Mouse (Mus musculus) megakaryocyte, embryonic 14.5 days (primary cell): Measurements from ENCODE around the gene Hba-a1. TPM values are rescaled to one million over a fixed set of nuclear protein-coding genes. Genes with fewer than 3 reads are reported as not detected.

ENCODE experiments used
- H3K27me3 ChIP-seq: replicated peaks from 2 replicates; pipeline ENCODE3; 2012; ENCODE audit warnings: inconsistent platforms
- H3K36me3 ChIP-seq: replicated peaks from 2 replicates; pipeline ENCODE3; 2012; ENCODE audit warnings: low read length, inconsistent platforms, mixed read lengths
- H3K4me1 ChIP-seq: 2 replicates; pipeline ENCODE4 v1.6.1; 2012; ENCODE audit warnings: inconsistent platforms
- H3K4me3 ChIP-seq: replicated peaks from 2 replicates; pipeline ENCODE3; 2012; ENCODE audit warnings: moderate library complexity, mild to moderate bottlenecking, inconsistent platforms
- H3K9me3 ChIP-seq: 2 replicates; pipeline ENCODE4 v1.6.1; 2012; ENCODE audit warnings: inconsistent platforms
- FLI1 ChIP-seq: IDR thresholded peaks from 2 replicates; pipeline ENCODE4 v1.6.1; 2012; ENCODE audit warnings: low read length, inconsistent platforms, mixed read lengths
- GATA1 ChIP-seq: IDR thresholded peaks from 3 replicates; pipeline ENCODE4 v1.6.1; 2012; ENCODE audit warnings: mixed read lengths, low read length, inconsistent platforms, borderline replicate concordance
- polyA plus RNA-seq: library from polyadenylated mRNA; stranded (reverse); fragments of >175 nt; gene quantifications from 2 replicates; pipeline ENCODE4 v1.2.3, GENCODE M21; 2012; ENCODE audit warnings: low replicate concordance; ENCODE audit not compliant: insufficient read depth

Gene Hba-a1
- polyA plus RNA-seq, 1 experiment, result 5,345 TPM

- Histone ChIP-seq H3K4me3 (no peak overlapping the region), H3K36me3 (peaks cover 90% of the 10 kb centered on the region), H3K27me3 (peaks cover 45% of the 10 kb centered on the region), H3K9me3 (no peaks in the 10 kb centered on the region), H3K4me1 (peaks cover 57% of the 10 kb centered on the region)
- TF ChIP-seq FLI1 (no peak), GATA1 (no peak)
Measured at GRCm38 (mm10) chr11:32256566-32256965, 26.7 kb upstream of the Hba-a1 start.

GRCm38 (mm10) chr11:32262674-32263415, 20.5 kb upstream of the Hba-a1 start:
- TF ChIP-seq GATA1 (no peak), FLI1 (no peak)
- Histone ChIP-seq H3K9me3 (no peaks in the 10 kb centered on the region), H3K27me3 (peaks cover 45% of the 10 kb centered on the region), H3K36me3 (peaks cover 59% of the 10 kb centered on the region), H3K4me1 (peaks cover 58% of the 10 kb centered on the region), H3K4me3 (peak overlapping the region; percentile 57)

- TF ChIP-seq GATA1, result peak; percentile 81; the same call in 1 of the 3 replicates
- no peak for TF ChIP-seq FLI1
- Histone ChIP-seq H3K36me3 (peaks cover 41% of the 10 kb centered on the region), H3K9me3 (no peaks in the 10 kb centered on the region), H3K4me1 (peaks cover 71% of the 10 kb centered on the region), H3K27me3 (peaks cover 45% of the 10 kb centered on the region), H3K4me3 (peak overlapping the region; percentile 62)
Measured at GRCm38 (mm10) chr11:32265117-32265738, 18.1 kb upstream of the Hba-a1 start.

GRCm38 (mm10) chr11:32266194-32266593, 17.1 kb upstream of the Hba-a1 start:
- peak overlapping the region; percentile 52 for H3K4me3 ChIP-seq
- H3K9me3 ChIP-seq, result 0 out of 2 replicates have a peak, but pooled peaks cover under 1% of the 10 kb centered on the region
- H3K36me3 ChIP-seq, result peaks cover 31% of the 10 kb centered on the region
- peaks cover 76% of the 10 kb centered on the region for H3K4me1 ChIP-seq
- H3K27me3 ChIP-seq, result peaks cover 42% of the 10 kb centered on the region
- TF ChIP-seq FLI1 (no peak), GATA1 (no peak)

GRCm38 (mm10) chr11:32266776-32267175, 16.5 kb upstream of the Hba-a1 start:
- peaks cover 44% of the 10 kb centered on the region for H3K27me3 ChIP-seq
- H3K4me3 ChIP-seq, result peak overlapping the region; percentile 96
- TF ChIP-seq FLI1, result no peak
- TF ChIP-seq GATA1, result no peak
- H3K36me3 ChIP-seq, result peaks cover 27% of the 10 kb centered on the region
- 0 out of 2 replicates have a peak, but pooled peaks cover 4% of the 10 kb centered on the region for H3K9me3 ChIP-seq
- peaks cover 77% of the 10 kb centered on the region for H3K4me1 ChIP-seq

- Histone ChIP-seq H3K9me3 (0 out of 2 replicates have a peak, but pooled peaks cover 4% of the 10 kb centered on the region), H3K4me3 (peak within 1 kb of the TSS; percentile 96), H3K36me3 (peaks cover 22% of the 10 kb centered on the region), H3K4me1 (peaks cover 73% of the 10 kb centered on the region), H3K27me3 (peaks cover 43% of the 10 kb centered on the region)
- TF ChIP-seq FLI1 (no peak), GATA1 (no peak)
Measured at GRCm38 (mm10) chr11:32267188-32267884, 16.0 kb upstream of the Hba-a1 start, which contains the start of gene Nprl3. Nprl3 (minus strand) TSS chr11:32267707.

DNA sequence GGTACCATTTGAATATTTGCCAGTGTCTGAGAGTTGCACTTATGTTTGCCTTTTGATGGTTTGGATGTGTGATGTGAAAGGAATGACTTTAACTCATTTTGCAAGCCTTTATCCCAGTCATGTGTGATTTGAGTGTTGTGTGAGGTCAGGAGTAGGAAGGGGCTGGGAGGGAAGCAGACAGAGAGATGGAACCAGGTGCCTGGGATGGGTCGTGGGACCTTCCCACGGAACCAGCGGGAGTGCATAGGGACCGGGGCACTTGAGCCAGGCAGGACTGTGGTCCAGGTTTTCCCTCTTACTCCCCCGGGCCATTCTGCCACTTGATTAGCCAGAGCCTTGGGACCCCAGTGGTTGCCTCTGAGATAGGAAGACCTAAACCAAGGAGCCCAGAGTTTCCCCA, 15.3 kb upstream of the Hba-a1 start:
- peak overlapping the region; percentile 96 for H3K4me3 ChIP-seq
- H3K27me3 ChIP-seq, result peaks cover 39% of the 10 kb centered on the region
- TF ChIP-seq FLI1, result no peak
- TF ChIP-seq GATA1, result no peak
- 0 out of 2 replicates have a peak, but pooled peaks cover 4% of the 10 kb centered on the region for H3K9me3 ChIP-seq
- H3K36me3 ChIP-seq, result peaks cover 15% of the 10 kb centered on the region
- peaks cover 67% of the 10 kb centered on the region for H3K4me1 ChIP-seq

DNA sequence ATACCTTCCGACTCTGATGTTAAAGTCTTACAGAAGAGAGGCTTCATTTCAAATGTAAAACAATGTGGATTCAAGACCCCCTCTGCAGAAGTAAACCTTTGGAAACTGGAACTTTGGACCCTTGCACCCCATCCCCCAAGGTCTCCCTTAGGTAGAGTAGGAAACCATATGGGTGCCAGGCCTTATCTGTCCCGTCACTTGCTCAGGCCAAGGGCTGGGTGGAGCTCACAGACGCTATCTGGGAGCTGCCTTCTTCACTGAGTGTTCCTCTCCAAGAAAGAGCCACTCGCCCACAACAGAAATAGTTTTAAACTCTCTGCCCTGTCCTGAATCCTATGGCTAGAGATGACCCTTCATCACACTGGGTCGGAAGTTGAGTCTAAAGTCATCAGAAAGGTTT, 14.4 kb upstream of the Hba-a1 start:
- Histone ChIP-seq H3K27me3 (peaks cover 32% of the 10 kb centered on the region), H3K4me3 (no peak overlapping the region), H3K9me3 (0 out of 2 replicates have a peak, but pooled peaks cover 4% of the 10 kb centered on the region), H3K36me3 (peaks cover 7% of the 10 kb centered on the region), H3K4me1 (peaks cover 57% of the 10 kb centered on the region)
- TF ChIP-seq GATA1, result no peak
- no peak for TF ChIP-seq FLI1

- peaks cover 53% of the 10 kb centered on the region for H3K27me3 ChIP-seq
- TF ChIP-seq GATA1 (no peak), FLI1 (no peak)
- H3K4me3 ChIP-seq, result peak overlapping the region; percentile 42
- H3K9me3 ChIP-seq, result 0 out of 2 replicates have a peak, but pooled peaks cover 5% of the 10 kb centered on the region
- peaks cover 37% of the 10 kb centered on the region for H3K4me1 ChIP-seq
- H3K36me3 ChIP-seq, result peaks cover 3% of the 10 kb centered on the region
Measured at GRCm38 (mm10) chr11:32271178-32271577, 12.1 kb upstream of the Hba-a1 start.
